Mouse (Mus musculus): ENCODE measurements around the gene Dtx3.

GRCm38 (mm10) chr10:127208921-127209320, 13.4 kb upstream of the Dtx3 start:
- TF ChIP-seq CTCF (IDR thresholded peaks at IDR 0.05; ENCODE audit: insufficient read depth, low read length), result no peak
- TF ChIP-seq POLR2A (IDR thresholded peaks at IDR 0.05; ENCODE audit: borderline replicate concordance, extremely low read depth, low read depth, low read length), result no peak

All from lung, adult 2 months (tissue).